Mouse (Mus musculus) c-Kit-negative CD71-positive TER-119-positive erythroid progenitor cells, embryonic 14.5 days (primary cell): ENCODE measurements around the gene Gucy2e.
A peak's percentile ranks its signal among the peaks of the same experiment; 100 is the strongest.

Experiments used
- DNase-seq: peaks from one replicate; pipeline ENCODE4 v3.0.0-alpha.2; 2013; ENCODE audit warnings: low read depth, low spot score

The Gucy2e gene

DNA sequence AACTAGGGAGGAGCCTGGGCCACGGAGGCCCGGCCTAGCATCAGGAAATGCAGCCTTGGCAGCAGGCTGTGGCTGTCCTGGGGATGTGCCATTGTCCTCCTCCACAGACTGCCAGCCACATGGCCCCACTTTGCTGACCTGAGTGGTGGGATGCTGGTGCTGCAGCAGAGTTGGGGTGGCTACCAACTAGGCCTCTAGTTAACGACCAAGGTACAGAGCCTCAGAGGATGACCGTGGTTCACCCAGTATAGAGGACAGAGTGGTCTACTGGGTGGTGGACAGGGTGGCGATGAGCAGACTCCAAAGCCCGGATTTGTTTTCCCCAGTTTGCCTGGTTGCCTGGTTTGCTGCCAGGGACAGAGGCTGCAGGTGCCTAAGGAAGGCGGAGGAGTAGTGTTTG lies 62.1 kb downstream of the Gucy2e start:
- no peak for DNase-seq

DNA sequence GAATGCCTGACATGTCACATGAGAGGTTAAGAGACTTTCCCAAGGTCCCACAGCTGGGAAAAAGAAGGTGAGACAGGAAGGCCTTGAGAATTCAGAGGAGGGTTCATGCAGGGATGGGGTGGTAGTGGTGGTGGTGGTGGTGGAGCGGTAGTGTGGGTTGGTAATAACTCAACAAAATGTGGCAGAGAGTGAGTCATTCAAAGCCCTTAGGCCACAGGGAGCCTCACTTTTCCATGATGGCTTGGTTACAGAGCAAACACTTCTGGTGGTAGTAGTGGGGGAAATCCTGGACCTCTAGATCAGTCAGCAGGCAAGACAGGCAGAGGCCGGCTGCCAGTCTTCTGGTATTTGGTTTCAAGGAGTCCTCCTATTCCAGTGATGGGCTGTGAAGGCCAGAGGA lies 64.2 kb downstream of the Gucy2e start:
- DNase-seq: no peak

DNA sequence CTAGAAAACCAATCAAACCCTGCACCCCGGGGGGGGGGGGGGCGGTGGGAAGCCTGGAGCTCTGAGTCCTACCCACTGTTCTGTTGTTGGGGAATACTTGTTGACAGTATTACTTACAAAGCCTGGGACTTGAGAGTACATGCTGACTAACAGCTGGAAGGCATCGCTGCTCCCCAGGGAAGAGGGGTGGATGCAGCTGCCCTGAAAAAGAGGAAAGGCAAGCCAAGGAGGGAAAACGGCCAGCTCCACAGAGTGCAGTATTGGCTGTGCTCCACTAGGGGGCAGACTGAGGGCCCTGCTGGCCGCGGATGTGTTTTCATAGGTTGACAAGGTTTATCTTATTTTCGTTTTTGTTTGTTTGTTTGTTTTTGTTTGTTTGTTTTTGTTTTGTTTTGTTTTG lies 65.2 kb downstream of the Gucy2e start:
- DNase-seq: peak; percentile 24

DNA sequence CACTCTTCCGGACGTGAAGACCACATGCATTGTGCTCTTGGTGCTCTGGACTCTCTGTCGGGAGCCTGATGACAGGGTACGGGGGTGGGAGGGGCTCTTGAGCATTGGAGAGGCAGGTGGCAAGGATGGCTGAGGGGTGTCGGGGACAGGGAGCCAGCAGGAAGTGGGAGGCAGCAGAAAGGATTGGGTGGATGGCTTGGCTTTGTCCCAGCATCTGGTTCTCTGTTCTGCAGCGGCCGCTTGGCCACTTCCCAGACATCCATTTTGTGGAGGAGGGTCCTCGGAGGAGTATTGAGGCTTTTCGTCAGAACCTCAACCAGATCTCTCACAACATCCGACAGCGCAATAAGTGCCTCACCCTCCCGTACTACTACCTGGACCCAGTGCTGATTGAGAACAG lies 67.5 kb downstream of the Gucy2e start:
- no peak for DNase-seq
